Mouse (Mus musculus): ENCODE results near the gene H2-T23. TPM values are rescaled to one million over a fixed set of nuclear protein-coding genes. Genes with fewer than 3 reads are reported as not detected.
"Not testable (repeated sequence)": the region's sequence is repeated elsewhere in the genome, so short reads cannot be mapped to it uniquely, and the experiment has no call there.

The H2-T23 gene
- polyA plus RNA-seq, 1 experiment from 2014 or later = 19.7 TPM

DNA sequence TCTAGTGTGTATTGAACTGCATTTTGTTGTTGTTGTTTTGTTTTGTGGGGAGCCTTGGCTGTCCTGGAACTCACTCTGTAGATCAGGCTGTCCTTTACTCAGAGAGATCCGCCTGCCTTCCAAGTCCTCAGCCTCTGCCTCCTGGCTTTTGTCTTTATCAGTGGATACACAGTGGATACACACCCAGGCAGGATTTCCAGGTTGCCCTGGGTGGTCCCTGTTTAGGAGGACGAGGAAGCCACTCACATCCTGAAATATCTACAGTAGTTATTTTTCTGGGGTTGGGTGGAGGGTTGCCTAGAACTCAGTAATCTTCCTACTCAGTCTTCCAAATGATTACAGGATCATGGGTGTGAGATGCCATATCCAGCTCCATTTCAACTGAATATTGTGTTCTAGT lies 13.7 kb downstream of the H2-T23 start:
- Histone ChIP-seq H3K27ac (ENCODE audit: low read length) (no peak overlapping the region), H3K9ac (ENCODE audit: low read length) (no peak overlapping the region), H3K9me3 (replicated peaks; ENCODE audit: control insufficient read depth, low read length) (no peaks in the 10 kb centered on the region), H3K36me3 (ENCODE audit: control insufficient read depth, insufficient read depth) (peaks cover 9% of the 10 kb centered on the region; the same call in 1 of the 2 replicates), H3K27me3 (ENCODE audit: control insufficient read depth, insufficient read depth, low read length) (no peaks in the 10 kb centered on the region), H3K4me3 (ENCODE audit: low read length) (no peak overlapping the region), H3K4me2 (ENCODE audit: low read depth, low read length) (no peak overlapping the region), H3K4me1 (ENCODE audit: control insufficient read depth, insufficient read depth, low read length) (peaks cover 6% of the 10 kb centered on the region)
- WGBS = 36% methylated on average over 2 of the region's 2 CpGs
- ATAC-seq (replicated peaks; ENCODE audit: extremely low read depth, insufficient read depth, low FRiP score) = no peak

- H3K27ac ChIP-seq (ENCODE audit: low read length) = no peak overlapping the region
- no peaks in the 10 kb centered on the region for H3K9me3 ChIP-seq (replicated peaks; ENCODE audit: control insufficient read depth, low read length)
- no peak overlapping the region for H3K9ac ChIP-seq (ENCODE audit: low read length)
- no peak overlapping the region for H3K4me2 ChIP-seq (ENCODE audit: low read depth, low read length)
- peaks cover 9% of the 10 kb centered on the region; the same call in 1 of the 2 replicates for H3K36me3 ChIP-seq (ENCODE audit: control insufficient read depth, insufficient read depth)
- no peak overlapping the region for H3K4me3 ChIP-seq (ENCODE audit: low read length)
- 82% methylated on average over 5 of the region's 5 CpGs for WGBS
- H3K27me3 ChIP-seq (ENCODE audit: control insufficient read depth, insufficient read depth, low read length) = no peaks in the 10 kb centered on the region
- no peaks in the 10 kb centered on the region for H3K4me1 ChIP-seq (ENCODE audit: control insufficient read depth, insufficient read depth, low read length)
- ATAC-seq (replicated peaks; ENCODE audit: extremely low read depth, insufficient read depth, low FRiP score) = no peak
Observed at GRCm38 (mm10) chr17:36017046-36017445, 15.6 kb downstream of the H2-T23 start.

DNA sequence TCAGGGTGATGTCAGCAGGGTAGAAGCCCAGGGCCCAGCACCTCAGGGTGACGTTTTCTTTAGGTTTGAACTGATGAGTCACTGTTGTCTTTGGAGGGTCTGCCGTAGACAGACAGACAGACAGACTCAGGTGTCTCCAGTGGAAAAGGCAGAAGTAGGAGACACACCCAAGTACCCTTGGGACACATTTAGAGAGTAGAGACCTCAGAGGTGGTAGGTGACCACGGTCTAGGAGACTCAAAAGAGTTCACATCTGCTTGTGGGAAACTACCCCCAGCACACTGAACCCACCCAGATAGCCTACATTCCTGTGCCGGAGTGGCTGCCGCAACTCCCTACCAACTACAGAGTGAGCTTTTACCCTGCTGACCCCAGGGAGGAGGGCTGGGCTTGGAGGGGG lies 17.7 kb downstream of the H2-T23 start:
- WGBS = 86% methylated on average over 5 of the region's 5 CpGs
- H3K27me3 ChIP-seq (ENCODE audit: control insufficient read depth, insufficient read depth, low read length) = no peaks in the 10 kb centered on the region
- ATAC-seq (replicated peaks; ENCODE audit: extremely low read depth, insufficient read depth, low FRiP score) = no peak

DNA sequence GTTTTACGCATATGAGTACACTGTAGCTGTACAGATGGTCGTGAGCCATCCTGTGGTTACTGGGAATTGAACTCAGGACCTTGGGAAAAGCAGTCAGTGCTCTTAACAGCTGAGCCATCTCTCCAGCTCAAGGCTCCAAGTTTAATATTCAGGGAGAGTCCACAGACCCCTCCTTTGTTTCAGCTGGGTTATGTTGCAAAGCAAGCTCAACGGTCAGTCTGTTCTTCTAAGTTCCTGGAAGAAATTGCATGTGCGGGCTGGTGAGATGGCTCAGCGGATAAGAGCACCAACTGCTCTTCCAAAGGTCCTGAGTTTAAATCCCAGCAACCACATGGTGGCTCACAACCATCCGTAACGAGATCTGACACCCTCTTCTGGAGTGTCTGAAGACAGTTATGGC lies 28.2 kb downstream of the H2-T23 start:
- H3K9ac ChIP-seq (ENCODE audit: low read length); H3K4me1 ChIP-seq (ENCODE audit: control insufficient read depth, insufficient read depth, low read length); H3K9me3 ChIP-seq (replicated peaks; ENCODE audit: control insufficient read depth, low read length); H3K27me3 ChIP-seq (ENCODE audit: control insufficient read depth, insufficient read depth, low read length); H3K4me3 ChIP-seq (ENCODE audit: low read length); H3K27ac ChIP-seq (ENCODE audit: low read length); H3K4me2 ChIP-seq (ENCODE audit: low read depth, low read length); H3K36me3 ChIP-seq (ENCODE audit: control insufficient read depth, insufficient read depth); ATAC-seq (replicated peaks; ENCODE audit: extremely low read depth, insufficient read depth, low FRiP score): not testable (repeated sequence)
- 87% methylated on average over 7 of the region's 7 CpGs for WGBS

More for the DNA sequence above, 17.7 kb downstream of the H2-T23 start:
- Histone ChIP-seq H3K9ac (ENCODE audit: low read length) (no peak overlapping the region), H3K36me3 (ENCODE audit: control insufficient read depth, insufficient read depth) (peaks cover 9% of the 10 kb centered on the region; the same call in 1 of the 2 replicates), H3K4me3 (ENCODE audit: low read length) (no peak overlapping the region), H3K27ac (ENCODE audit: low read length) (no peak overlapping the region), H3K9me3 (replicated peaks; ENCODE audit: control insufficient read depth, low read length) (no peaks in the 10 kb centered on the region), H3K4me1 (ENCODE audit: control insufficient read depth, insufficient read depth, low read length) (no peaks in the 10 kb centered on the region), H3K4me2 (ENCODE audit: low read depth, low read length) (no peak overlapping the region)

GRCm38 (mm10) chr17:36003331-36003730 lies 29.3 kb downstream of the H2-T23 start:
- no peak overlapping the region for H3K4me3 ChIP-seq (ENCODE audit: low read length)
- no peak for ATAC-seq (replicated peaks; ENCODE audit: extremely low read depth, insufficient read depth, low FRiP score)
- H3K4me2 ChIP-seq (ENCODE audit: low read depth, low read length) = no peak overlapping the region
- no peaks in the 10 kb centered on the region for H3K27me3 ChIP-seq (ENCODE audit: control insufficient read depth, insufficient read depth, low read length)
- 0 out of 2 replicates have a peak, but pooled peaks cover 3% of the 10 kb centered on the region for H3K4me1 ChIP-seq (ENCODE audit: control insufficient read depth, insufficient read depth, low read length)
- 90% methylated on average over 7 of the region's 7 CpGs for whole genome bisulfite sequencing
- H3K36me3 ChIP-seq (ENCODE audit: control insufficient read depth, insufficient read depth) = no peaks in the 10 kb centered on the region; the same call in 1 of the 2 replicates
- H3K9me3 ChIP-seq (replicated peaks; ENCODE audit: control insufficient read depth, low read length) = peaks cover 2% of the 10 kb centered on the region; the same call in 1 of the 2 replicates
- H3K9ac ChIP-seq (ENCODE audit: low read length) = no peak overlapping the region
- H3K27ac ChIP-seq (ENCODE audit: low read length) = no peak overlapping the region

GRCm38 (mm10) chr17:36001966-36002365 lies 30.7 kb downstream of the H2-T23 start:
- H3K36me3 ChIP-seq (ENCODE audit: control insufficient read depth, insufficient read depth) = no peaks in the 10 kb centered on the region; the same call in 1 of the 2 replicates
- H3K27ac ChIP-seq (ENCODE audit: low read length) = no peak overlapping the region
- H3K4me2 ChIP-seq (ENCODE audit: low read depth, low read length) = no peak overlapping the region
- H3K4me3 ChIP-seq (ENCODE audit: low read length) = no peak overlapping the region
- peaks cover 13% of the 10 kb centered on the region for H3K4me1 ChIP-seq (ENCODE audit: control insufficient read depth, insufficient read depth, low read length)
- H3K9ac ChIP-seq (ENCODE audit: low read length) = no peak overlapping the region
- H3K9me3 ChIP-seq (replicated peaks; ENCODE audit: control insufficient read depth, low read length) = peaks cover 2% of the 10 kb centered on the region; the same call in 1 of the 2 replicates
- no peak for ATAC-seq (replicated peaks; ENCODE audit: extremely low read depth, insufficient read depth, low FRiP score)
- no peaks in the 10 kb centered on the region for H3K27me3 ChIP-seq (ENCODE audit: control insufficient read depth, insufficient read depth, low read length)
- WGBS = 90% methylated on average over 6 of the region's 6 CpGs

- WGBS = 93% methylated on average over 12 of the region's 12 CpGs
- H3K4me1 ChIP-seq (ENCODE audit: control insufficient read depth, insufficient read depth, low read length) = peaks cover 13% of the 10 kb centered on the region
- H3K9ac ChIP-seq (ENCODE audit: low read length) = no peak overlapping the region
- H3K27me3 ChIP-seq (ENCODE audit: control insufficient read depth, insufficient read depth, low read length) = no peaks in the 10 kb centered on the region
- H3K4me2 ChIP-seq (ENCODE audit: low read depth, low read length) = no peak overlapping the region
- no peak overlapping the region for H3K4me3 ChIP-seq (ENCODE audit: low read length)
- H3K36me3 ChIP-seq (ENCODE audit: control insufficient read depth, insufficient read depth) = no peaks in the 10 kb centered on the region
- H3K9me3 ChIP-seq (replicated peaks; ENCODE audit: control insufficient read depth, low read length) = 0 out of 2 replicates have a peak, but pooled peaks cover 2% of the 10 kb centered on the region
- no peak for ATAC-seq (replicated peaks; ENCODE audit: extremely low read depth, insufficient read depth, low FRiP score)
- no peak overlapping the region for H3K27ac ChIP-seq (ENCODE audit: low read length)
Observed at GRCm38 (mm10) chr17:36001121-36001897, 31.3 kb downstream of the H2-T23 start.

DNA sequence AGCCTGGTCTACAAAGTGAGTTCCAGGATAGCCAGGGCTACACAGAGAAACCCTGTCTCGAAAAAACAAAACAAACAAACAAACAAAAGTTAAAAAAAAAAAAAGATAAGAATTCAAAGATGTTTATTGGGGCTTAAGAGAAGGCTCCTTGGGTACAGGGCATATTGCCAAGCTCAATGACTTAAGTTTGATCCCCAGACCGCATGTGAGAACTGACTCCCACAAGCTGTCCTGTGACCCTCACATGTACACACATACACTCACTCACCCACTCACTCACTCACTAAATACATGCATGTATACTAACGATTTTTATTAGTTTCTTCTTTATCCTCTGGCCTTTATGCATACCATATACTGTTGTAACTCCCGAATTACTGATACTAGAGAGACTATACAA lies 32.3 kb downstream of the H2-T23 start:
- Histone ChIP-seq H3K4me2 (ENCODE audit: low read depth, low read length) (no peak overlapping the region), H3K27me3 (ENCODE audit: control insufficient read depth, insufficient read depth, low read length) (no peaks in the 10 kb centered on the region), H3K4me3 (ENCODE audit: low read length) (no peak overlapping the region), H3K9me3 (replicated peaks; ENCODE audit: control insufficient read depth, low read length) (0 out of 2 replicates have a peak, but pooled peaks cover 2% of the 10 kb centered on the region), H3K36me3 (ENCODE audit: control insufficient read depth, insufficient read depth) (no peaks in the 10 kb centered on the region), H3K9ac (ENCODE audit: low read length) (no peak overlapping the region), H3K4me1 (ENCODE audit: control insufficient read depth, insufficient read depth, low read length) (peaks cover 15% of the 10 kb centered on the region), H3K27ac (ENCODE audit: low read length) (no peak overlapping the region)
- no peak for ATAC-seq (replicated peaks; ENCODE audit: extremely low read depth, insufficient read depth, low FRiP score)
- 86% methylated on average over 4 of the region's 4 CpGs for WGBS

- peaks cover 20% of the 10 kb centered on the region for H3K4me1 ChIP-seq (ENCODE audit: control insufficient read depth, insufficient read depth, low read length)
- no peak for ATAC-seq (replicated peaks; ENCODE audit: extremely low read depth, insufficient read depth, low FRiP score)
- 0 out of 2 replicates have a peak, but pooled peaks cover 2% of the 10 kb centered on the region for H3K9me3 ChIP-seq (replicated peaks; ENCODE audit: control insufficient read depth, low read length)
- H3K27me3 ChIP-seq (ENCODE audit: control insufficient read depth, insufficient read depth, low read length) = no peaks in the 10 kb centered on the region
- H3K36me3 ChIP-seq (ENCODE audit: control insufficient read depth, insufficient read depth) = no peaks in the 10 kb centered on the region
- H3K4me2 ChIP-seq (ENCODE audit: low read depth, low read length) = no peak overlapping the region; the same call in 1 of the 2 replicates
- 51% methylated on average over 7 of the region's 7 CpGs for WGBS
- H3K9ac ChIP-seq (ENCODE audit: low read length) = no peak overlapping the region
- no peak overlapping the region for H3K27ac ChIP-seq (ENCODE audit: low read length)
- H3K4me3 ChIP-seq (ENCODE audit: low read length) = no peak overlapping the region
Observed at GRCm38 (mm10) chr17:35999356-35999755, 33.3 kb downstream of the H2-T23 start.
